Mouse (Mus musculus) C2C12 (cell line): ENCODE results near the gene Nav1.

Experiments
- CEBPB ChIP-seq: IDR thresholded peaks from one replicate; pipeline ENCODE4 v1.6.1; 2011; ENCODE audit warnings: low read depth, mild to moderate bottlenecking, control low read depth, moderate library complexity
- CTCF ChIP-seq: IDR thresholded peaks from one replicate; pipeline ENCODE4 v1.5.1; 2011; ENCODE audit not compliant: control insufficient read depth, insufficient read depth, insufficient read length
- MAX ChIP-seq: IDR thresholded peaks from one replicate; pipeline ENCODE4 v1.6.1; 2011; ENCODE audit warnings: mild to moderate bottlenecking, control low read depth
- MYOG ChIP-seq: IDR thresholded peaks from one replicate; pipeline ENCODE4 v1.6.1; 2011; ENCODE audit not compliant: control insufficient read depth, insufficient read length; ENCODE audit errors: extremely low read depth
- USF1 ChIP-seq: IDR thresholded peaks from one replicate; pipeline ENCODE4 v1.6.1; 2011; ENCODE audit warnings: low read depth, mild to moderate bottlenecking, control low read depth, moderate library complexity

DNA sequence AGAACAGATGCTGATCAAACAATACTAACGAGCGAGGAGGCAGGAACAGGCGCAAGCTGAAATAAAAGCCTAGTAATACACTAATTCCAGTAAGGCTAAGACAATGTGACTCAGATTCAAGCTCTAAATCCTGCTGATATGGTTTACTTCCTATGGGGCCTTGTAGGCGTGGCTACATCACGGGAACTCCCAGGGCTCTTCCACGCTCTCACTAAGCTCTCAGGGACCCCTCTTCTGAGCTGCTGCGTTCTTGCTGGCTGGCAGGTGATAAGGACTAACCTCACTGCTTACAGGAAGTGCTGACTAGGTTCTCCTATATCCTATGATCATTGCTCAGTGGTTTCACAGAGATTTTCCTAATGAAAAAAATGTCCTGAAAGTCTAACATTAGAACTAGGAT is 201.7 kb downstream of the Nav1 start:
- no peak for TF ChIP-seq MYOG
- no peak for TF ChIP-seq MAX
- TF ChIP-seq CTCF, result no peak
- no peak for TF ChIP-seq CEBPB
- no peak for TF ChIP-seq USF1
